Mouse (Mus musculus): Measurements from ENCODE around the gene Fbxl4.
"Not testable (repeated sequence)": the region's sequence is repeated elsewhere in the genome, so short reads cannot be mapped to it uniquely, and the experiment has no call there.

Fbxl4 gene

GRCm38 (mm10) chr4:22357266-22357930 is at the start of gene Fbxl4:
Gene Fbxl4 (plus strand): TSS chr4:22357543.
- DNase-seq = peak; percentile 79

- no peak for DNase-seq
These were observed 42.8 kb upstream of the Fbxl4 start for GRCm38 (mm10) chr4:22314564-22314963.

- DNase-seq = no peak
These were observed 14.3 kb upstream of the Fbxl4 start for GRCm38 (mm10) chr4:22342816-22343573.

GRCm38 (mm10) chr4:22349086-22349485 is 8.3 kb upstream of the Fbxl4 start:
- DNase-seq = not testable (repeated sequence)

GRCm38 (mm10) chr4:22357931-22358300 is 573 bp downstream of the Fbxl4 start:
- DNase-seq = no peak

- DNase-seq = no peak
These were observed 1.1 kb downstream of the Fbxl4 start for GRCm38 (mm10) chr4:22358487-22358886.

- DNase-seq = no peak
These were observed 10.0 kb downstream of the Fbxl4 start for GRCm38 (mm10) chr4:22367368-22367767.

GRCm38 (mm10) chr4:22378516-22378915 is 21.2 kb downstream of the Fbxl4 start:
- no peak for DNase-seq

- no peak for DNase-seq
These were observed 23.3 kb downstream of the Fbxl4 start for GRCm38 (mm10) chr4:22380646-22381045.

- DNase-seq = no peak
These were observed 26.4 kb downstream of the Fbxl4 start for GRCm38 (mm10) chr4:22383528-22384265.

GRCm38 (mm10) chr4:22390045-22390444 is 32.7 kb downstream of the Fbxl4 start:
- DNase-seq = no peak

GRCm38 (mm10) chr4:22392777-22393473 is 35.6 kb downstream of the Fbxl4 start:
- no peak for DNase-seq

GRCm38 (mm10) chr4:22395404-22395803 is 38.1 kb downstream of the Fbxl4 start:
- no peak for DNase-seq

GRCm38 (mm10) chr4:22396484-22397000 is 39.2 kb downstream of the Fbxl4 start:
- no peak for DNase-seq

GRCm38 (mm10) chr4:22397003-22397402 is 39.7 kb downstream of the Fbxl4 start:
- no peak for DNase-seq

- DNase-seq = no peak
These were observed 44.7 kb downstream of the Fbxl4 start for GRCm38 (mm10) chr4:22402032-22402431.

- no peak for DNase-seq
These were observed 45.6 kb downstream of the Fbxl4 start for GRCm38 (mm10) chr4:22402930-22403329.

GRCm38 (mm10) chr4:22420627-22421026 is 63.3 kb downstream of the Fbxl4 start:
- DNase-seq = no peak

- DNase-seq = no peak
These were observed 65.1 kb downstream of the Fbxl4 start for GRCm38 (mm10) chr4:22422400-22422799.

- DNase-seq = no peak
These were observed 70.8 kb downstream of the Fbxl4 start for GRCm38 (mm10) chr4:22428150-22428549.

GRCm38 (mm10) chr4:22469575-22469974 is 112.2 kb downstream of the Fbxl4 start:
- no peak for DNase-seq

- DNase-seq = peak; percentile 62
These were observed 119.8 kb downstream of the Fbxl4 start for GRCm38 (mm10) chr4:22476967-22477710.

All from right cerebral cortex, postnatal 14 days (tissue).